Mouse (Mus musculus): ENCODE data around the gene Tmem223.

DNA sequence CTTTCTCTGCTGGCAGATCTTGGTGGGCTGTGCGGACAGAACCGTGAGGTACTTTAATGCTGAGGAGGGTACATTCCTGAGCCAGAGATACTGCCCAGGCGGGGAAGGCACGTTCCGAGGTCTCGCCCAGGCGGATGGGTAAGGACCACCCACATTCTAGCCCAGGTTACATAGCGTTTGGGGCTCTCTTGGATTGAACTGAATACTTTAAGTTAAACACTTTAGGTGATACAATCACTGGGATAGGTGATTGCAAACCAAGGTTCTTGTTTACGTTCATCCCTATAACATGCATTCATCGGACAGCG, 34.7 kb upstream of the Tmem223 start:
- TF ChIP-seq CTCF (IDR thresholded peaks at IDR 0.05; ENCODE audit: extremely low read depth, insufficient read depth, low read length) (no peak), POLR2A (IDR thresholded peaks at IDR 0.05; ENCODE audit: extremely low read depth, insufficient read depth, low read length) (no peak)

Measured in cortical plate, adult 2 months (tissue).